Mouse (Mus musculus) megakaryocyte, embryonic 14.5 days (primary cell): ENCODE results near the gene Rgma. TPM values are rescaled to one million over a fixed set of nuclear protein-coding genes. Genes with fewer than 3 reads are reported as not detected.

Experiments used
- H3K27me3 ChIP-seq: replicated peaks from 2 replicates; pipeline ENCODE3; 2012; ENCODE audit warnings: inconsistent platforms
- H3K36me3 ChIP-seq: replicated peaks from 2 replicates; pipeline ENCODE3; 2012; ENCODE audit warnings: low read length, inconsistent platforms, mixed read lengths
- H3K4me1 ChIP-seq: 2 replicates; pipeline ENCODE4 v1.6.1; 2012; ENCODE audit warnings: inconsistent platforms
- H3K4me3 ChIP-seq: replicated peaks from 2 replicates; pipeline ENCODE3; 2012; ENCODE audit warnings: moderate library complexity, mild to moderate bottlenecking, inconsistent platforms
- H3K9me3 ChIP-seq: 2 replicates; pipeline ENCODE4 v1.6.1; 2012; ENCODE audit warnings: inconsistent platforms
- FLI1 ChIP-seq: IDR thresholded peaks from 2 replicates; pipeline ENCODE4 v1.6.1; 2012; ENCODE audit warnings: low read length, inconsistent platforms, mixed read lengths
- GATA1 ChIP-seq: IDR thresholded peaks from 3 replicates; pipeline ENCODE4 v1.6.1; 2012; ENCODE audit warnings: mixed read lengths, low read length, inconsistent platforms, borderline replicate concordance
- polyA plus RNA-seq: library from polyadenylated mRNA; stranded (reverse); fragments of >175 nt; gene quantifications from 2 replicates; pipeline ENCODE4 v1.2.3, GENCODE M21; 2012; ENCODE audit warnings: low replicate concordance; ENCODE audit not compliant: insufficient read depth

The Rgma gene
- polyA plus RNA-seq, 1 experiment, result not detected

DNA sequence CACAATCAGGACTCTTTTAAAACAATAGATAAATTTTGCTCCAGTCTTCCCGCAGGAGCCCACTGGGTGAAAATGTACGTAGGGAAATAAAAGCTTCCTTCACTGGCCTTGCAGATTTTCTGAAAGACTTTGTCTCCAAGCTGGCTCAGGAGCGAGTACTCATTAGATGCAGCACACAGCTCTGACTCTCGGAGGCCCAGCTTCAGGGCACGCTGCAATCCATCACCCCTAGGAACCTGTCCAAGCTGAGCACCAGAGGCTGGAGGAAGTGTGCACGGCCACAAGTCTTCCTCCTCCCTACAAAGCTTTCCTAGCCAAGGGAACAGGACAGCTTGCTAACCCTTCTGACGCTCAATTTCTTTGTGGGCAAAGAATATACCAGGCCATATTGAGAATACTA is 38.9 kb upstream of the Rgma start:
- H3K4me1 ChIP-seq, result no peaks in the 10 kb centered on the region
- no peak overlapping the region for H3K4me3 ChIP-seq
- no peaks in the 10 kb centered on the region for H3K36me3 ChIP-seq
- no peak for TF ChIP-seq GATA1
- no peak for TF ChIP-seq FLI1
- H3K9me3 ChIP-seq, result no peaks in the 10 kb centered on the region
- H3K27me3 ChIP-seq, result no peaks in the 10 kb centered on the region

DNA sequence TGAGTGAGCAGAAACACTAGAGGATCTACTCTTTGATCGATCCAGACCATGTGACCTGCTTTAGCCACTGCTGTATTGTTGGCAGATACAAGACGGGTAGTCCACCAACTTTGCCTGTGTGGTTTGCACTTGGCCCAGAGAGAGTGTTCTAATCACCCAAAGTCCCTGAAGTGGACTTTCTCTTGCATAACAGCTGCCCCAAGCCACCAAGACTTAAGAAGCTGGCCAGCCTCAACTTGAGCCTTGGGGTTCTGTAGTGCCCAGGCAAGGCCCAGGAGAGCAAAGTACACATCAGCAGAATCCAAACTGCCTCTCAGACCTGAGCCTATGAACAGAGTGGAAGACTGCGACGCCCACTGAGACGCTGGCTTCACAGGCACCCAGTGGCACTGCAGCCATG is 37.0 kb upstream of the Rgma start:
- no peaks in the 10 kb centered on the region for H3K36me3 ChIP-seq
- no peaks in the 10 kb centered on the region for H3K9me3 ChIP-seq
- no peaks in the 10 kb centered on the region for H3K4me1 ChIP-seq
- no peak overlapping the region for H3K4me3 ChIP-seq
- H3K27me3 ChIP-seq, result no peaks in the 10 kb centered on the region
- TF ChIP-seq GATA1, result no peak
- no peak for TF ChIP-seq FLI1

DNA sequence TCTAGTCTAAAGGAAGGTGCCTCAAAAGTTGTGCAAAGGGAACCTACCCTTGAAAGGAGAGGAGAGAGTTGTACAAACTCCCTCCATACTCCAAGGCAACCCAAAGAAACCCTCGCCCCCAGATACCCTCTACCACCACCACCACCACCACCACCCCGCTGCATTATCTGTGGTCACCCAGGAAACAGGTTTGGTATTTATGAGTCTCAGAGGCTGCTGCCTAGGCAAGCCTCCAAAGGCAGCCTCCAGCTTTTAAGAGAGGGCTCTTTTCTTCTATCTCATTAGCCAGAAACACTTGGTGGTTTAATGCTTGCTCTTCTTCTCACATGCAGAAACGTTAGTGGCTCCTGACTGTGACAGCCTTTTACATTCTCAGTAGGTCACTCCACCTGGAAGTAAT is 31.5 kb upstream of the Rgma start:
- no peak overlapping the region for H3K4me3 ChIP-seq
- TF ChIP-seq FLI1 (no peak), GATA1 (no peak)
- no peaks in the 10 kb centered on the region for H3K27me3 ChIP-seq
- H3K36me3 ChIP-seq, result no peaks in the 10 kb centered on the region
- H3K4me1 ChIP-seq, result no peaks in the 10 kb centered on the region
- no peaks in the 10 kb centered on the region for H3K9me3 ChIP-seq

GRCm38 (mm10) chr7:73348585-73349124 is 26.7 kb upstream of the Rgma start:
- H3K4me1 ChIP-seq, result no peaks in the 10 kb centered on the region
- no peak for TF ChIP-seq FLI1
- TF ChIP-seq GATA1, result no peak
- H3K27me3 ChIP-seq, result no peaks in the 10 kb centered on the region
- H3K4me3 ChIP-seq, result no peak overlapping the region
- H3K9me3 ChIP-seq, result no peaks in the 10 kb centered on the region
- no peaks in the 10 kb centered on the region for H3K36me3 ChIP-seq

- Histone ChIP-seq H3K27me3 (no peaks in the 10 kb centered on the region), H3K4me3 (no peak overlapping the region), H3K4me1 (no peaks in the 10 kb centered on the region), H3K9me3 (no peaks in the 10 kb centered on the region), H3K36me3 (no peaks in the 10 kb centered on the region)
- TF ChIP-seq GATA1, result no peak
- TF ChIP-seq FLI1, result no peak
These were observed 26.2 kb upstream of the Rgma start for GRCm38 (mm10) chr7:73349158-73349557.

- H3K36me3 ChIP-seq, result no peaks in the 10 kb centered on the region
- H3K4me1 ChIP-seq, result no peaks in the 10 kb centered on the region
- H3K4me3 ChIP-seq, result no peak overlapping the region
- H3K27me3 ChIP-seq, result no peaks in the 10 kb centered on the region
- H3K9me3 ChIP-seq, result no peaks in the 10 kb centered on the region
- no peak for TF ChIP-seq GATA1
- no peak for TF ChIP-seq FLI1
These were observed 20.1 kb upstream of the Rgma start for GRCm38 (mm10) chr7:73355229-73355628.

GRCm38 (mm10) chr7:73356901-73357300 is 18.4 kb upstream of the Rgma start:
- TF ChIP-seq GATA1, result no peak
- TF ChIP-seq FLI1, result no peak
- H3K36me3 ChIP-seq, result no peaks in the 10 kb centered on the region
- no peaks in the 10 kb centered on the region for H3K9me3 ChIP-seq
- H3K4me1 ChIP-seq, result no peaks in the 10 kb centered on the region
- H3K4me3 ChIP-seq, result no peak overlapping the region
- H3K27me3 ChIP-seq, result no peaks in the 10 kb centered on the region

GRCm38 (mm10) chr7:73357626-73358025 is 17.7 kb upstream of the Rgma start:
- Histone ChIP-seq H3K27me3 (no peaks in the 10 kb centered on the region), H3K4me1 (no peaks in the 10 kb centered on the region)

GRCm38 (mm10) chr7:73365511-73365910 is 9.8 kb upstream of the Rgma start:
- TF ChIP-seq GATA1 (no peak), FLI1 (no peak)
- Histone ChIP-seq H3K4me3 (no peak overlapping the region), H3K36me3 (no peaks in the 10 kb centered on the region), H3K27me3 (peaks cover 15% of the 10 kb centered on the region), H3K4me1 (no peaks in the 10 kb centered on the region), H3K9me3 (no peaks in the 10 kb centered on the region)

More at GRCm38 (mm10) chr7:73357626-73358025, 17.7 kb upstream of the Rgma start:
- no peaks in the 10 kb centered on the region for H3K9me3 ChIP-seq
- no peak overlapping the region for H3K4me3 ChIP-seq
- no peaks in the 10 kb centered on the region for H3K36me3 ChIP-seq
- TF ChIP-seq GATA1 (no peak), FLI1 (no peak)

DNA sequence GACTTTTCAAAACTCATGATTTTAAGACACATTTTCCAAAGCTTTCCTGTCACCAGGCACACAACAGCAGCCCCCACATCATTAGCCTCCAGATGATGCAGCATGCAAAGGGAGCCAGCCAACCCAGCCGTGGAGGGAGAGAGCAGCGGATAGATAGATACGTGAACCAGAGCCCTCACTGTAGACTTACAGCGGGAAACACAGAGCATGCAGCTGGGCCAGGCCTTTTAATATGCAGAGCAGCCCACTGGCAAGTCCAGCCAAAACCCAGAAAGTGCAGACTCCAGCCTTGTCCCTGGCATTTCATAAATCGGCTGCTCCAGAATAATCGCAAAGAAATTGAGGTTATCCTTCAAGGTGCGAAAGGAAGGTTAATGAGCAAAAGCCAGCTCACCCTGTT is 9.3 kb upstream of the Rgma start:
- Histone ChIP-seq H3K4me3 (no peak overlapping the region), H3K9me3 (no peaks in the 10 kb centered on the region), H3K4me1 (no peaks in the 10 kb centered on the region), H3K27me3 (peaks cover 20% of the 10 kb centered on the region), H3K36me3 (no peaks in the 10 kb centered on the region)
- TF ChIP-seq GATA1, result no peak
- no peak for TF ChIP-seq FLI1
